Mouse (Mus musculus) skeletal muscle tissue, postnatal 0 days (tissue): ENCODE measurements around the gene Slc39a12. TPM values are rescaled to one million over a fixed set of nuclear protein-coding genes. Genes with fewer than 3 reads are reported as not detected.

ENCODE experiments used
- polyA plus RNA-seq: library from polyadenylated mRNA; unstranded; fragments of >200 nt; fragmentation: Nextera tagmentation; extraction: Ambion mirVana; gene quantifications from 2 replicates; pipeline ENCODE4 v1.2.1, GENCODE M21; 2015

Slc39a12 gene
- 0.12 and 0.33 TPM in 2 replicates for polyA plus RNA-seq

DNA sequence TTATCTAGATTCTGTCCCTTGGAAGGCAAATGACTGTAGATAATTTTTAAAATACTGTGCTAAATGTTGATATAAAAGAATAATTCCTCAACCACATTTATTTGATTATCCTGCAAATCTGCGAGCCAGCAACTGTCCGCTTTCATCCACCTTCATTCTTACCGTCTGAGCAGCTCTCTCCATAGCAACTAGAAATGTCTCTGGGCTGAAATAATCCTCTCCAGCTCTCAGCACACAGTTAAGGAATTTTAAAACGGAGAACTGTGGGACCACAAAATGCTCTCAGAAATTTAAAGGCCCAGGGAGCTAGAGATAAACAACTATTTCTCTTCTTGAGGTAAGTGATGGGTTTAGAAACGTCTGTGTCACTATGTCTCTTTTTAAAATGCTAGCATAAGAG, at the start of gene Slc39a12:
Gene Slc39a12, plus strand, starts transcription at position 155 of the 400 bp plus-strand sequence.

Other genes starting within 250 kb of the Slc39a12 start
- gene Tmem236, start 213.8 kb upstream of the Slc39a12 start, polyA plus RNA-seq, result 0.12 and 0.13 TPM in 2 replicates
- 14.0 and 21.0 TPM in 2 replicates for gene Mrc1, start 158.9 kb upstream of the Slc39a12 start, polyA plus RNA-seq
- gene Cacnb2, start 214.8 kb downstream of the Slc39a12 start, polyA plus RNA-seq, result 0.19 and 0.36 TPM in 2 replicates